Mouse (Mus musculus) testis, adult 2 months (tissue): Measurements from ENCODE around the gene Abcg8.

Experiments used
- CTCF ChIP-seq: fragments of 200-500 bp; IDR thresholded peaks from 2 replicates; pipeline ENCODE4 v1.5.1; 2012; ENCODE audit warnings: low read depth, mild to moderate bottlenecking, inconsistent platforms, low read length, moderate library complexity; ENCODE audit not compliant: control insufficient read depth, insufficient read depth, insufficient replicate concordance
- POLR2A ChIP-seq: fragments of 200-500 bp; IDR thresholded peaks from 2 replicates; pipeline ENCODE4 v1.6.1; 2012; ENCODE audit warnings: low read depth, mild to moderate bottlenecking, inconsistent platforms, low read length, moderate library complexity; ENCODE audit not compliant: control insufficient read depth

DNA sequence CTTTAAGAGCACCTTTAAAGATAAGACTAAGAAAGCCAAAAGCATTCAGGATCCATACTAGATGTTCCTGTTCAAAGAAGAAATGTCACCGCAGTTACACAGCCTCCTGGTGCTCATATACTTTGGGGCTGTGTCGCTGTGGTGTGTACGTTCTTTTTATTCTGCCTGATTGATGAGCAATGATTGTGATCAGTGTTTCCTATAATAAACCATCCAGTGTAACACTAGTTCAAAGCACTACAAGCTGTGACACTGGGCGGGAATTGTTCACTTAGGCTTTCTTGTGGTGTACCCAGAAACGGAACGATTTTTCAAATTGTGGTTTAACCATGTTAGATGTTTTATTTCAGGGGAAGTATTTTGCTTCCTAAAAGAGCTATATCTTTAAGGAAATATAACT lies 44.3 kb upstream of the Abcg8 start:
- TF ChIP-seq CTCF, result no peak
- no peak for TF ChIP-seq POLR2A
